Mouse (Mus musculus) forebrain, postnatal 0 days (tissue): ENCODE data around the gene Olfr1333. TPM values are rescaled to one million over a fixed set of nuclear protein-coding genes. Genes with fewer than 3 reads are reported as not detected.
"Not testable (repeated sequence)": the region's sequence is repeated elsewhere in the genome, so short reads cannot be mapped to it uniquely, and the experiment has no call there.

Experiments used
- ATAC-seq: fragments of 200-750 bp; cut with Nextera tagmentation; 2 replicates; pipeline ENCODE4 v1.8.0; 2017; ENCODE audit warnings: mild to moderate bottlenecking, moderate library complexity
- DNase-seq: peaks from one replicate; pipeline ENCODE4 v3.0.0-alpha.2; 2015
- H3K27ac ChIP-seq: fragments of 300-500 bp; sonication (generic); 2 replicates; pipeline ENCODE4 v1.5.1; 2014; ENCODE audit warnings: low read depth, mild to moderate bottlenecking, antibody characterized with exemption, low read length, moderate library complexity, mixed read lengths
- H3K27me3 ChIP-seq: fragments of 300-500 bp; sonication (generic); 2 replicates; pipeline ENCODE4 v1.6.1; 2014; ENCODE audit warnings: mild to moderate bottlenecking, low read length, mixed read lengths; ENCODE audit not compliant: insufficient read depth
- H3K36me3 ChIP-seq: fragments of 300-500 bp; sonication (generic); 2 replicates; pipeline ENCODE4 v1.6.1; 2014; ENCODE audit warnings: mild to moderate bottlenecking, moderate library complexity; ENCODE audit not compliant: insufficient read depth
- H3K4me1 ChIP-seq: fragments of 300-500 bp; sonication (generic); 2 replicates; pipeline ENCODE4 v1.6.1; 2014; ENCODE audit warnings: antibody characterized with exemption; ENCODE audit not compliant: insufficient read depth
- H3K4me2 ChIP-seq: fragments of 300-500 bp; sonication (generic); 2 replicates; pipeline ENCODE4 v1.6.1; 2014; ENCODE audit warnings: low read depth, mild to moderate bottlenecking, moderate library complexity
- H3K4me3 ChIP-seq: fragments of 300-500 bp; sonication (generic); 2 replicates; pipeline ENCODE4 v1.5.1; 2014; ENCODE audit warnings: low read depth, low read length, mixed read lengths
- H3K9ac ChIP-seq: fragments of 300-500 bp; sonication (generic); 2 replicates; pipeline ENCODE4 v1.6.1; 2014; ENCODE audit warnings: mild to moderate bottlenecking
- H3K9me3 ChIP-seq: fragments of 300-500 bp; sonication (generic); 2 replicates; pipeline ENCODE4 v1.6.1; 2016; ENCODE audit warnings: low read length
- CTCF ChIP-seq: sonication (generic); IDR thresholded peaks from 2 replicates; pipeline ENCODE4 v1.5.1; 2016; ENCODE audit warnings: antibody characterized with exemption, control low read depth, low read depth
- WGBS: fragments of 180-500 bp; shearing (Covaris S2); extraction: QIAGEN DNeasy Blood & Tissue Kit; methylation state at CpG from one replicate; pipeline ENCODE4 v1.1.7; 2014; 5-methylcytosine and 5-hydroxymethylcytosine counted together
- polyA plus RNA-seq: library from polyadenylated mRNA; unstranded; fragments of >200 nt; fragmentation: Nextera tagmentation; extraction: Ambion mirVana; gene quantifications from 2 replicates; pipeline ENCODE4 v1.2.1, GENCODE M21; 2015
- total RNA-seq: library from RNA; depleted of rRNA; stranded (reverse); fragments of >200 nt; gene quantifications from 2 replicates; pipeline ENCODE4 v1.2.3, GENCODE M21; 2014; rRNA removed

Olfr1333 gene
- total RNA-seq (not detected in 2 replicates), polyA plus RNA-seq (not detected in 2 replicates)

GRCm38 (mm10) chr4:118836179-118836578 lies at the start of gene Olfr1333:
TSS of gene Olfr1333 (minus strand) at chr4:118836279.
- no peak within 1 kb of the TSS for H3K4me2 ChIP-seq
- no peak within 1 kb of the TSS for H3K27ac ChIP-seq
- no peak within 1 kb of the TSS for H3K9ac ChIP-seq
- H3K4me1 ChIP-seq: no peaks in the 10 kb centered on the region
- TF ChIP-seq CTCF: no peak
- no peaks in the 10 kb centered on the region for H3K27me3 ChIP-seq
- 96% methylated on average over 1 of the region's 1 CpGs for WGBS
- no peaks in the 10 kb centered on the region for H3K9me3 ChIP-seq
- no peak for ATAC-seq
- no peak for DNase-seq
- no peak within 1 kb of the TSS for H3K4me3 ChIP-seq
- H3K36me3 ChIP-seq: no peaks in the 10 kb centered on the region

DNA sequence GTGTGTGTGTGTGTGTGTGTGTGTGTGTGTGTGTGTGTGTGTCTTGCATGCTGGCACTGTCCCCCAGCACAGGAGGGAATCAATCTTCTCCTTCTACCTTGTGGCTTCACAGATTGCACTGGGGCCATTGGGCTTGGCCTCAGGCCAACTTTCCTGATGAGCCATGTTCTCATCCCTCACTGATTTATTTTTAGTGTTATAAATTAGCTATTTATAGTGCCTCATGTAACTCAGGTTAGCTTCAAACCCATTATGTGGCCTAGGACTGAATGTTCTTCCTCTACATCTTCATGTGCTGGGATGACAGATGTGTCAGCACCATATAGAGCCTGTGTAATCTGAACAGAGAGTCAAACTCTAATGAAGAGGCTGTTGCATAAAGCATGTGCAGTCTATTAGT lies 31.5 kb upstream of the Olfr1333 start:
- DNase-seq (no peak), ATAC-seq (no peak)
- Histone ChIP-seq H3K4me1 (no peaks in the 10 kb centered on the region), H3K36me3 (no peaks in the 10 kb centered on the region), H3K9ac (no peak overlapping the region), H3K27ac (no peak overlapping the region), H3K9me3 (no peaks in the 10 kb centered on the region), H3K27me3 (no peaks in the 10 kb centered on the region), H3K4me3 (no peak overlapping the region), H3K4me2 (no peak overlapping the region)
- TF ChIP-seq CTCF: no peak

DNA sequence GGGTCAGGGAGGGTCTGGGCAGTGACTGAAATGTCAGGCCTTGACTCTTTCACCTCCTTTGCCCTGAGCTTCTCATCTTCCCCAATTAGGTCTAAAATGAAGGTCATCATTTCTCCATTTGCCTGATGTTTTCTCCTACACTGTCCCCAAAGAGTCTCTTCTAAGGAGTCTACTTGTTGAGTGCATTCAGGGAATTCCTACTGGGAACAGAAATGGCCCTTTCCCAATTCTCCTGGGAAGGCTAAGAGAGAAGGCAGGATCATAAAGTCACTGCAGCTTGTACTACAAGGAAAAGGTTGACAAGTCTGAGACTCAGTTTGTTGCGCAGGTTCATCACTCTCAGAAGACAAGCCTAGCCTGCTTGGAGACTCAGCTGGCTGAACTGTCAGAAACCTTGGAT lies 28.3 kb upstream of the Olfr1333 start, which contains the start of gene Olfr1331:
Gene Olfr1331 (plus strand): TSS at position 301 of the 400 bp plus-strand sequence.
- WGBS: 100% methylated on average over 1 of the region's 1 CpGs
- Histone ChIP-seq H3K4me1 (no peaks in the 10 kb centered on the region), H3K9me3 (no peaks in the 10 kb centered on the region), H3K4me3 (no peak within 1 kb of the TSS), H3K9ac (no peak within 1 kb of the TSS), H3K27ac (no peak within 1 kb of the TSS), H3K36me3 (no peaks in the 10 kb centered on the region), H3K4me2 (no peak within 1 kb of the TSS), H3K27me3 (no peaks in the 10 kb centered on the region)
- no peak for DNase-seq
- ATAC-seq: no peak
- TF ChIP-seq CTCF: no peak

GRCm38 (mm10) chr4:118862704-118863103 lies 26.6 kb upstream of the Olfr1333 start:
- no peak overlapping the region for H3K4me3 ChIP-seq
- H3K27ac ChIP-seq: no peak overlapping the region

GRCm38 (mm10) chr4:118861791-118862190 lies 25.7 kb upstream of the Olfr1333 start:
- Histone ChIP-seq H3K27me3 (no peaks in the 10 kb centered on the region), H3K4me1 (no peaks in the 10 kb centered on the region), H3K9ac (no peak overlapping the region), H3K36me3 (no peaks in the 10 kb centered on the region), H3K4me3 (no peak overlapping the region), H3K9me3 (no peaks in the 10 kb centered on the region), H3K27ac (no peak overlapping the region), H3K4me2 (no peak overlapping the region)
- ATAC-seq (no peak), DNase-seq (no peak)
- TF ChIP-seq CTCF: no peak
- WGBS: 84% methylated on average over 1 of the region's 1 CpGs

More at GRCm38 (mm10) chr4:118862704-118863103, 26.6 kb upstream of the Olfr1333 start:
- no peaks in the 10 kb centered on the region for H3K36me3 ChIP-seq
- WGBS: 25% methylated on average over 4 of the region's 4 CpGs
- TF ChIP-seq CTCF: no peak
- H3K4me2 ChIP-seq: no peak overlapping the region
- DNase-seq: no peak
- no peak for ATAC-seq
- H3K27me3 ChIP-seq: no peaks in the 10 kb centered on the region
- H3K4me1 ChIP-seq: no peaks in the 10 kb centered on the region
- H3K9ac ChIP-seq: no peak overlapping the region
- no peaks in the 10 kb centered on the region for H3K9me3 ChIP-seq

DNA sequence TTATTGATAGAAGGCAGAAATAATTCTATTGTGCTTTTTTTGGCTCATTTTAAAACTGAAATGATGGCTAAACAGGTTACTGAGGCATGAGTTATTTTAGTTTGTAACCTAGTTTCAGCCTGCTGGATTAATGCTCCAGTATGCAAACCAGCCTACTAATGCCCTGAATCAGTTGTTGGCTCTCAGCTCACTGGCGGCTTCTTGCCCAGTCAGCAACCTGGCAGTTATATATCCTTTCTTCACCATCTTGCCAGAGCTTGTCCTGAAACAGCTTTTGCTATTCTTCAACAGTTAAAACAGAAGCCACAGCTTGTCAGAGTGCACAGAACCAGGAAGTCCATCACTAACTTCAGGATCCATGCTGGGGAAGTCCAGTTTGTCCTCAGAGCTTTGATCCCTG lies 17.2 kb downstream of the Olfr1333 start:
- Histone ChIP-seq H3K27me3 (no peaks in the 10 kb centered on the region), H3K4me1 (no peaks in the 10 kb centered on the region), H3K4me2 (no peak overlapping the region), H3K36me3 (no peaks in the 10 kb centered on the region), H3K9me3 (no peaks in the 10 kb centered on the region), H3K27ac (no peak overlapping the region), H3K4me3 (no peak overlapping the region), H3K9ac (no peak overlapping the region)
- peak; percentile 5 for DNase-seq
- no peak for ATAC-seq
- 79% methylated on average over 1 of the region's 1 CpGs for WGBS
- TF ChIP-seq CTCF: no peak

DNA sequence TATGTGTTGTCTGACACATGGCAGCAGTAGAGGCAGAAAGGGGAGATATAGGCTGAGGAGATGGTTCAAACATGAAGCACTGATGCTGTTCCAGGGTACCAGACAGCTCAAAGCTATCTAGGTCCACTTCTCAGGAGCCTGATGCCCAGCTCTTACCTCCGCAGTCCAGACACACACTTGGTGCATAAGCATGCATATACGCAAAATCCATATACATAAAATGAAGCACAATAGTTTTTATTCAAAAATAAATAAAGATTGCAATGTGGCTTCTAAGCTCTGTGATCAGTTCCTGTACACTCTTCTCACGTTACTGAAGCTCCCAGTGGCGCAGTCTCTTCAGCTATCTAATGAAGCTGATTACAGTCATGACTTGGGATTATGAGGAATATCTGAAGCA lies 26.2 kb downstream of the Olfr1333 start, which contains the start of gene Olfr1335:
Gene Olfr1335 (minus strand): TSS at position 101 of the 400 bp plus-strand sequence.
- H3K4me1 ChIP-seq: no peaks in the 10 kb centered on the region
- no peaks in the 10 kb centered on the region for H3K36me3 ChIP-seq
- WGBS: 89% methylated on average over 4 of the region's 4 CpGs
- no peaks in the 10 kb centered on the region for H3K9me3 ChIP-seq
- DNase-seq (no peak), ATAC-seq (no peak)
- no peak within 1 kb of the TSS for H3K4me3 ChIP-seq
- no peak for TF ChIP-seq CTCF
- H3K27ac ChIP-seq: no peak within 1 kb of the TSS
- H3K27me3 ChIP-seq: no peaks in the 10 kb centered on the region
- H3K9ac ChIP-seq: no peak within 1 kb of the TSS
- no peak within 1 kb of the TSS for H3K4me2 ChIP-seq

GRCm38 (mm10) chr4:118792796-118793195 lies 43.3 kb downstream of the Olfr1333 start:
- not testable (repeated sequence) for H3K4me1 ChIP-seq, H3K4me2 ChIP-seq, DNase-seq

More at GRCm38 (mm10) chr4:118792796-118793195, 43.3 kb downstream of the Olfr1333 start:
- H3K27me3 ChIP-seq, H3K9ac ChIP-seq, H3K4me3 ChIP-seq, H3K27ac ChIP-seq, H3K36me3 ChIP-seq, H3K9me3 ChIP-seq, ATAC-seq: not testable (repeated sequence)
